Mouse (Mus musculus): ENCODE measurements around the gene Gpr132.

The Gpr132 gene

DNA sequence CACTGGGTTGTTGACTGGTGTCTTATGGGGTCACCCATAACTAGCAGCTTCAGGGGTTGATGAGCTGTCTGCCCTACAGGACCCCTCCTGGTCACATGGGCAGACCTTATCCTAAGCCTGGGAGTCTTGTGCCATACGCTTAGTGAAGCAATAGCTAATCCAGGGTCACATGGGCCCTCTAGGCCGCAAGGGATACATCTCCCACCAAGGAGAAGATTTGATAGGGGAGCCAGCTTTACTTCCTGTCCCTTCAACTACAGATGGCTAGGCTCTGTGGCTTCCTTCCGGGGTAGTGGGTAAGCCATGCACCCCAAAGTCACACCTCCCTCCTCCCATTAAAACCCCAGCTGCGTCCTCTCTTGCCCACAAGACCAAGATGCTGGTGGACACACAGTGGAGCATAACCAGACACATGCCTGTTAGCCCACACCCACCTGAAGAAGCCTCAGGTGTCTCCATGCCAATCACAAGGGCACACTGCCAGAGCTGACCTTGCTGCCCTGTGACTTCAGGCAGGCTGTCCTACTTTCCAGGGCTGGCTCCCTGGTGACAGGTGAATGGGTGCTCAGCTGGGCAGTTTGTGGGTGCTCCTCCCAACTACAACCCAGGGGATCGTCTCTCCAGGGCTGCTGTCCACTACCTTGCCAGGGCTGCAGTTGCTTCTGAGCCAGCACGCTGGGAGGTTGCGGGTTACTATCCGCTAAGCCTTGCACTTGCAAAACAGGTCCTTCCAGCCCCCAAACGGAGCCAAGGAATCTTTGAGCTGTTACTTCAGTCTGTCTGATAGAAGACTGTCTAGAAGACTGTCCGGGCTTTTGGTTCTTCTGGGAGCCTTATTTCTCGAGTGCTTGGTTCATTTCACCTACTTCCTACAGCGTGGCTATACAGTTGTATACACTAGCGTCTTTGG is at the start of gene Gpr132:
Gene Gpr132, minus strand, starts transcription at position 51 of the 910 bp plus-strand sequence.
- no peak for DNase-seq (ENCODE audit: low spot score in 2 of 2)

DNA sequence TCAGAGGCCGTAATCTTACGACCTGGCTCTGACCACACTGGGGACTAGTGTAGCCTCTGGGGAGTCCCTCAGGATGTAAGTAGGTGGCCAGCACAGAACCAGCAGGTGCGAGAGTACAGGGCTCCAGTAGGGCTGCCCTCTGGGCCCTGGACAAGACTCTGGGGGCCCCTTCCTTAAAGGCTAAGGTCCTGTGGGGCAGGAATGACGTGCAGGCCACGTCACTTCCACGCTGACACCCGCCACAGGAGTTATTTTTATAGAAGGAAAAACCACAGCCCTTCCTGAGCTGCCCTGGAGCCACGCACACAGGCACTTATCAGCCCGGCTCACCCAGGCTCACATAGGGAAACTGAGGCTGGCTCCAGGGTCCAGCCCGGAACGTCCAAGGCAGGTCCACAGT is 49.5 kb upstream of the Gpr132 start:
- no peak for DNase-seq (ENCODE audit: low spot score in 2 of 2)

DNA sequence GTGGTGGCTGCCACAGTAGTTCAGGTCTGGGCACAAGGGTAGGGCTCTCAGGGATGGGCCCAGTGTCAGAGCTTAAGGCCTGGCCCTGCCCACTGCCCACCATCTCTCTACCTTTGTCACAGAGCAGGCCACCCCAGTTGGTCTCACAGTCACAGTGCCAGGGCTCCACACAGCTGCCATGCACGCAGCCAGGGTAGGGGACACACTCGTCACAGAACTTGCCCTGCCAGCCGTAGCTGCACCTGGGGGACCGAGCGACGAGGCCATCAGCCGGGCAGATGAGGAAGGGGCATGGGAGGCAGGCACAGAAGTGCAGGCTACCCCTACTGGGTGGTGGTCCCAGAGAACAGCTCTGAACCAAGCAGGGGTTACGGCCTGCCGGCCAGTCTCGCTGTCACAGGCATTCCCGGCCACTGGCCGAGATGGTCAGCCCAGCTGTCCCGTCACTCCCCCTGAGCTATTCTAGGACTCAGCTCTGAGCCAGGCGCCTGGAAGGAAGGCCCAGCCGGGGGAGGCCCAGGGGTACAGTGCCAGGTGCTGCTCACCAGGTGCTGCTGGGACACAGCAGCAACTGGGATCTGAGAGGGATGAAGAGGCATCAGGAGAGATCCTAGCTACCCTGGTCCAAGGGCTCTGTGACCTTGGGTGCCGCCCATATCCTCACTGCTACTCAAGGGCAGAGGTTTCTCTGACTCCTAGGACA is 48.8 kb upstream of the Gpr132 start:
- DNase-seq (ENCODE audit: low spot score in 2 of 2): no peak

DNA sequence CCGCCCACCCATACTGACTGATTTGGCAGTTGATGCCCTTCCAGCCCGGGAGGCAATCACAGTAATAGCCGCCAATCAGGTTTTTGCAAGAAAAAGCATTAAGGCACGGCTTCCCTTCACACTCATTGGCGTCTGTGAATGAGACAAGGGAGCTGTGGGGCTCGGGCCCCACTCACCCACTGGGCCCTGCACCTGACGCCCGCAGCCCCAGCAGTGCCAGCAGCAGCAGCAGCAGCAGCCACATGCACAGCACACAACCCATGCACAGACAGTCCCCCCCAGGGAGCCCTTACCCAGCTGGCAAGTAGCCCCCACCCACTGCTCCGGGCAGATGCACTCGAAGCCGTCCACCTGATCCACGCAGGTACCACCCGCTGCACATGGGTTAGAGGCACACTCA is 47.6 kb upstream of the Gpr132 start:
- no peak for DNase-seq (ENCODE audit: low spot score in 2 of 2)

DNA sequence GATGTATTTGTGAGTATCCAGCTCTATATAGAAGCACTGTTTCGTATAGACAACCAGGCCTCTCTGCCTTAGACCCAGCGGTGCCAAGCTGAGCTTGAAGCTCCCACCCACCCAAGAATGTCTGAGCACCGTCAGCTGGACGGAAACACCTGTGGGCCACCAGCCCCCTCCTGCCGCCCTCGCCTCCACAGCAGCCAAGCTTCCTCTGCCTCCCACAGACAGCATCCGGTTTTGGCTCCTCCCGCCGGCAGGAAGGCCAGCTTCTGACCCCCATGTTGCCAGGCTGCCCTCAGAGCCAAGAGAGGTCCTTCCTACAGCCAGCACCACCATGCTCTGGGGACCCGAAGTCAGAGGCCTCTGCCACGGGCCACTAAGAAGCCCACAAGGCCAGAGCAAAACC is 46.5 kb upstream of the Gpr132 start:
- DNase-seq (ENCODE audit: low spot score in 2 of 2): no peak

DNA sequence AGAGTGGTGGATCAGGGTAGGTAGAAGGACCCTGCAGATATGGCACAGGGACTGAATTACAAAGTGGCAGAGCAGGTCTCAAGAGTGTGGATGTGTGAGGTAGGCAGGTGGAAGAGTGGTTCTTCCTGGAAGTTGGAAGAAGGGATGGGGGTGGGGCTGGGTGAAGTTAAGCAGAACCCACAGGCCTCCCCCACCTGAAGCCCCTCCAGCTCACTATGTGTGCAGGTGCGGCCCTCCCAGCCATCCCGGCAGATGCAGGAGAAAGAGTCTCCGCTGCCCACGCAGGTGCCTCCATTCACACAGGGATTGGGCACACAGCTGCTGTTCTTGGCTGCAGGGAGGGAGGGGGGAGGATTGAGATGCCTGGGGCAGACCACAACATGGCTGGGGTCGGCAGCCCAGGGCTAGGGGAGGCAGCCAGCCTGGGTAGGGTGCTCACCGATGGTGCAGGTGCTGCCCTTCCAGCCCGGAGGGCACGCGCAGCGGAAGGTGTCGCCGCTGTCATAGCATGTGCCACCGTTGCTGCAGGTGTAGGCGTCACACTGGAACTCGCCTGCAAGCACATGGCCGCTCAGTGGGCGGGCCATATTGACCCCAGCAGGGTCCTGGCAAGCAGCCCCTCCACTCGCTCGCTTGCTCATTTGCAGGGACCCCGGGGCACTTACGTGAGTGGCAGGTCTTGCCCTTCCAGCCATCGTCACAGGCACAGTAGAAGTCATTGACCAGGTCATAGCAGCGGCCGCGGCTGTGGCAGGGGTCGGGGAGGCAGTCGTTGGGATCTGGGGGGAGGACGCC is 45.1 kb upstream of the Gpr132 start:
- no peak for DNase-seq (ENCODE audit: low spot score in 2 of 2)

DNA sequence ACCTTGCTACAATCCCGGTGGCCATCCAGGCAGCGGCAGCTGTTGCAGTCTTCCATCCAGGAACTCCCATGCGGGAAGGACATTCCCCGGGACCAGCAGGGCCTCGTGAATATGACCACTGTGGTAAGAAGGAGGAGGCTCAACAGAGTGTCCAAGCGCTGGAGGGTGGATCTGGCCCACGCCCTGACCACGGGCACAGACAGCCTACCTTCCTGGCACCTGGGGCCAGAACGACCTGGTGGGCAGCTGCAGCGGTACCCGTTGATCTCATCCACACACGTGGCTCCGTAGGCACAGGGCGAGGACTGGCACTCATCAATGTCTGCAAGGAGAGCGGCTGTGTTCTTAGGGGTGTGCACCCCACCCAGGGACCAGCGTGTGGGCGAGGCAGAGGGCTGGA is 43.7 kb upstream of the Gpr132 start:
- DNase-seq (ENCODE audit: low spot score in 2 of 2): no peak

DNA sequence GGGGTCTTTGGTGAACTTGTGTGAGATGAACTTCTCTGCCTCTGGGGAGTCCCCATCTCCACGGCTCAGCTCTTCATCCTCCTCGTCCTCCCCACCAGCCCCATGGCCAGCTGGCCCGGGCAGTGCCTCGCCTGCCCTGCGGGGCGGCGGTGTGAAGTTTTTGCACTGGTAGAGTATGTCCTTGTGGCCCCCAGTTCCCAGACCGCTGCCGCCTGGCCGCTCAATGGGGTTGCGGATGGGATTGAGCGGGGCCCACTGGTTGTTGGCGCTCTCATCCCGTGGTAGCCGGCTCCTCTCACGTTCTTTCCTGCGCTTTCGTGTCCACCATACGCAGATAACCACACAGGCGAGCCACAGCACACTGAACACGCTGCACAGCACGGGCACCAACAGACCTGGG is 41.0 kb upstream of the Gpr132 start:
- no peak for DNase-seq (ENCODE audit: low spot score in 2 of 2)

DNA sequence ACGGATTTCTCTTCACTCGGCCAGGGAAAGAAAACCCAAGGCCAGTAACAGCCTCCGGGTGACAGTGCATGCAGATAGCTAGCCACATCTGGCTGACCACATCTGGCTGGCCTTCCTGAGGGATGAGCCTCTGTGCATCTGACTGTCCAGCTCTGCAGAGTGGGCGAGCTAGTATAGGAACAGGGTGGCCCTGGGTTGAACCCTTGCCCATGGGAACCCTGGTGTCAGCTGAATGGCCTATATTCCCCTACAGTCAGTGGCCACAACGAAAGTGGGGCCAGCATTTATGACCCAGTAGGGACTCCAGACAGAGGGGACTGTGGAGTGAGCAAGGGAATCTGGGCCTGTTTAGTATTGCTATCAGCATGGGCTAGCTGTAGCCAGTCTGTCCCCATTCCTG is 37.0 kb upstream of the Gpr132 start:
- DNase-seq (ENCODE audit: low spot score in 2 of 2): no peak

DNA sequence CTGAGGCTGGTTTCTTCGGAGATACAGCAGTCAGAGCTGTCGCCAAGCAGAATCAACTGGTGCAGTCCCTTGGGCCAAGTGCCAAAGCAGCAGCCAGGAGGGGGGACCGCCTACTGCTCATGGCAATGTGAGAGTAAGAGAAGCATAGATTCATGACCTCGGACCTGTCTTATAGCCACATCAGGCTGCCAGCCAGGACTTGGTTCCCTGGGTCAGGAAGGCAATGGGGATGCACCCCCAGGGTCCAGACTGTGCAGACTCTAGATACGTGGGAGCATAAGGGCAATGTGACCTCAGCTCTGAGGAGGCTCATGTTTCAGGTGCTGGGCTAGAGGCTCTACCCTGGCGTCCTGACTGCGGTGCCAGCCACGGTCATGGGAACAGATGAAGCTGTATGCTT is 35.9 kb upstream of the Gpr132 start:
- DNase-seq (ENCODE audit: low spot score in 2 of 2): no peak

DNA sequence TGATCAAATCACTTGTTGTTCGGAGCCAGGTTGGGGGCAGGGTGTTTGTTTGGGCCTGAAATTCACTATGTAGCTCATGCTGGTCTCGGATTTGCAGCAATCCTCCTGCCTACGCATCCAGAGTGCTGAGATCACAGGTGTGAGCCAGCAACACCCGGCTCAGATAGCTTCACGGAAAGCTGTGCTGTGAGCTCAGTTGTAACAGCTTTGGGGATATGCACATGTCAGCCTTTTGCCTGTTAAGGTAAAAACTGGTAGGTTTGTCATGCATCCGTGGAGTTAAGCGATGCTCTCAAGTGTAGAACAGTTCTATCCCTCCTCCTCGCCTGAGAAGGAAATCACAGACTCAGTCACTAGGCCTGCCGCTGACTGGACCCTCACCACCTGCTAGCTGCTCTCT is 32.6 kb upstream of the Gpr132 start:
- DNase-seq (ENCODE audit: low spot score in 2 of 2): no peak

DNA sequence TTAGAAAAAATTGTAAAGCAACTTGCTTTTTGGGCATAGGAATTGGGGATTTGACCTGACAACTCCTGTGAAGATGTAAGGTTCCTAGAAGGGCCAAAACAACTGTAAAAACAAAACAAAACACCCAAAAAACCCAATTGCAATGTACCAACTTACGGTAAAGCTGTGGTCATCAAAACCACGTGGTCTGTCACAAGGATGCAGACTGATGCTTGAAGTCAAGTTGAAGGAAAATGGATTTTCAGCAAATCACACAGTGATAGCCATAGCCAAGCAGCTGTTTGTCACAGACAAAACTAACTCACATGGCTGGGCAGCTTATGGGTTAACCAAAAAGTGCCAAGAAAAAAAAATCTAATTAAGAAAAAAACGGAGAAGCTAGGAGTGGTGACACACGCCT is 30.9 kb upstream of the Gpr132 start:
- DNase-seq (ENCODE audit: low spot score in 2 of 2): no peak

DNA sequence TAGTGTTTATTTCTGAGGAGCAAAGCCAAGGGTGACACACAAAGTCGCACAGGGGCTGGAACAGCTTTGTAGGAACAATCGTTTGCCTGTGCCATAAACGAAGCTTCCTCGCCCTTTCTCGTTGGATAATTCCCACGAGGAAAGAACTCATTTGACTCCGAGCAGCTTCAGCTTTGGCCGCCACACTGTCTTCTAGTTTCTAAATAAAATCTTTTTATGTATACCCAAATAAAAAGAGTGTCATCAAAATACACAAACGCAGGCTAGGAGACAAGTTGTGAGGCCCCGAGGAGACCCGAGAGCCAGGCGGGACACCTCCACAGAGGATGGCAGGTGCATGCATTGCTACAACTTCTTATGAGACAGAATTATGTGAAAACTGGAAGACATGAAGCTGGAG is 30.3 kb upstream of the Gpr132 start:
- no peak for DNase-seq (ENCODE audit: low spot score in 2 of 2)

DNA sequence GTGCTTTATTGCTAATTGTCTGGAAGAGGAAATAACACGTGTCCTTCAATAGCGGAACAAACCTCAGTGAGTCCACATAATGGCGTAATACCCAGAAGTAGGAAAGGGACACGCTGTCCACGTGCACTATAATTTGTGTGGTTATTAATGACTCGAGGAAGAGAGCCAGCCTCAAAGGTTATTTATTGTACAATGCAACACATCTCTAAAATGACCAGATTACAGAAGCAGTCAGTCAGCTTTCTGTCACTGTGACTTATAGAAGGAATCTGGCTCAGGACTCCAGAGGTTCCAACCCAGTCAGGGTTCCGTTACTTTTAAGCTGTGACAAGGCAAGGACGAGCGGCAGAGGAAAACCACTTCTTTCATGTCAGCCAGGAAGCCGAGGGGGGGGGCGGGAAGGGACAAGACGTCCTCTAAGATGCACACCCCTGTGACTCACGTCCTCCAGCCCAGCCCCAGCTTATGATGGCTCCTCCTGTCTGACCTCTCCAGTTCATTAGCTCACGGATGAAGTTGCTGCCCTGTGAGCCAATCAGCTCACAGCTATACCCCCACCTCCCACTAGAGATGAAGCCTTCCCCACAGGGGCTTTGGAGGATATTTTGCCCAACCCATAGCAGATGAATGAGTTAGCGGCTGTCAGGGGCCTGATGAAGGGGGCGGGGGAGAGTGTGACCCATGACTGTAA is 29.6 kb upstream of the Gpr132 start:
- DNase-seq (ENCODE audit: low spot score in 2 of 2): no peak

DNA sequence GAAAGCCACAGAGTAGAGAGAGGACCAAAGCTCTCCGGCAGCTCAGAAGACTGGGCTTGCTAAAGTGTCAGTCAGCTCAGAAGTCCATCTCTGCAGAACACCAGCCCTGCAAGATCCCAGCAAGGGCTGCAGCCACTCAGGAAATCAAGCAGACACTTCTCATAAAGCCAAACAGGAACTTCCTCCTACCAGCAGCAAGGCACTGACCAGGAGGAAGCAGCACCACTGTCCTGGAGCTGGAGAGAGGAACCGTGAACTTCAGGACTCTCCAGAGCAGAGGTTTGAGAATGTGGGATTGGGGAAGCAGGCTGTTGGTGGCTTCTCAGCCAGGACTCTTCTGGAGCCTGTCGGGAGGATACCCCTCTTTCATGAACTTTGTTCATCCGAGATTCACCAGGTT is 26.9 kb upstream of the Gpr132 start:
- DNase-seq (ENCODE audit: low spot score in 2 of 2): no peak

DNA sequence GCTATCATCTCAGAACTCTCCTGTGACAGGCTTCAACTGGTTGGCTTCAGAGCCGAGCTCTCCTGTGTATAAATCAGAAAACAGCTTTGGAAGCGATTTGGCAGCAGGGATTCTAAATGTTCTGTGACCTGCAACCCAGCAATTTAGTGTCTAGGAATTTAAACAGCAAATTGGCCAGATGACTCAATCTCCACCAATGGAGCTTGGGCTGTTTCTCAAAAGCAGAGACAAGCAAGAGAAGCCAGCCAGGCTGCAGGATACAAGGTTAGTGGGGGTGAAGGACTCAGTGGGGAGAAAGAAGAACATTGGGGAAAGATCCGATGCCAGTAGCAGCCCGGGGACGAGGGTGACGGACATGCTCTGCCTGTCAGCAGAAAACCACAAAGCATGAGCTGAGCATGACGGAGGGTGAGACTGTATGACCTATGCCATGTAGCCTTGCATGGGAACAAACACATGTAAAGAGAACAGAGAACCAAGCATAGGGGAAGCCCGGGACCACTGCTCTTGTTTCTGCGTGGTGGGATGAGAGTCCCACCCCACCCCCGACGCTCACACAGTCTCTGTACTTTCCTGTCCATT is 26.4 kb upstream of the Gpr132 start:
- no peak for DNase-seq (ENCODE audit: low spot score in 2 of 2)

DNA sequence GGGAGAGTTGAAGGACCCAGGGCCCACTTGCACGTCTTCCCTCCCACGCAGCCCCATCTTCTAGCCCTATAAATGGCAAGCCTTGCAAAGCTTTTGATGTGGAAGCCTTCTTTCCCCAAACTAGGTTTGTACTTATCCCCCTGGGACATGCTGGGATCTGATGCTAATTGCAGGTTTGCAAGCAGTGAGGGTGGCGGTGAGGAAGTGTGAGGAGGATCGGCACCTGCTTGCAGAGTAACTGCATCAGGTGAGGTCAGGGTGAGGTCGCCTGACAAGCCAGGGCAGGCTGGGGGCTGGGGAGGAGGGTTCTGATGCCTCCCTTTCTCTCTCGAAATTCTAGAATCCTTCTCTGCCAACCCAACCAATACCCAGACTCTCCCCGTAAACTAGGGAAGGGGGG is 17.4 kb upstream of the Gpr132 start:
- DNase-seq (ENCODE audit: low spot score in 2 of 2): no peak

DNA sequence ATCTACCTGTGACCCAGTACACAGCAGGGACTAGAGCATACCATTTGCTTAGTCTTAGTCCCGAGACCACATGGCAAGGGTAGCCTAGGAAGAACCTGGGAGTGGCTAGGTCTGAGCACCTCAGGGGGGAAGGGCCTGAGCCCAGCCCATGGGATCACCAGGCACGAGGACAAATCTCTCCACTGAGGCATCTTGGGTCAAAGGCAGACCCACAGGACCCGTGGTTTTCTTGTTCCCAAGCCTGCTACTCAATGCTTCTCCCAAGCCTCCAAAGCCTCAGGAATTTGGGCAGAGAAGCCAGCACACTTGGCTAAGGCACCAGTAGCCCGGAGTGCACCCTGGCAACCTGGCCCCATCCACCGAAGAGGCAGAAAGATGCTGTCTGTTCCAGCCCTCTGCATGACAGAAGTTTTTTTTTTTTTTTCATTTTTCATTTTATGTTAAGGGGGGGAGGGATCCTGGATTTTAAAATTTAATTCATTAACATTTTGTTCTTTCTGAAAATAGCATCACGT is 13.3 kb upstream of the Gpr132 start:
- DNase-seq (ENCODE audit: low spot score in 2 of 2): no peak

DNA sequence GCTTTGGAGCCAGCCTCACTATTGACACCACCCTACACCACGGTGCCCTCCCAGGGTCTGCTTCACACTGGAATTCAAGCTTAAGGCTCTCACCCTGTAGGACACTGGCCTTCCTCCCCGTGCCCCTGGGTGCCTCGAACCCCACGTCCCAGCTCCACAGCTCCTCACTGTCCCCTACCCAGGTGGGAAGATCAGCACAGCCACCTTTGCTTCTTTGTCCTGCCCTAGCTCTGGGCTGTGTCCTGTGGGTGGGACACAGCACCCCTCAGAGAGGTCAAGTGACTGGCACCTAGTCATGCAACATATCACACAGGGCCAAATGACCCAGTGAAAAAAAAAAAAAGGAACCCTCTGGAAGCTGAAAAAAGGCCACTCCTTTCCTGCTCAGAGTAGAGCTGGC is 12.6 kb upstream of the Gpr132 start:
- no peak for DNase-seq (ENCODE audit: low spot score in 2 of 2)

DNA sequence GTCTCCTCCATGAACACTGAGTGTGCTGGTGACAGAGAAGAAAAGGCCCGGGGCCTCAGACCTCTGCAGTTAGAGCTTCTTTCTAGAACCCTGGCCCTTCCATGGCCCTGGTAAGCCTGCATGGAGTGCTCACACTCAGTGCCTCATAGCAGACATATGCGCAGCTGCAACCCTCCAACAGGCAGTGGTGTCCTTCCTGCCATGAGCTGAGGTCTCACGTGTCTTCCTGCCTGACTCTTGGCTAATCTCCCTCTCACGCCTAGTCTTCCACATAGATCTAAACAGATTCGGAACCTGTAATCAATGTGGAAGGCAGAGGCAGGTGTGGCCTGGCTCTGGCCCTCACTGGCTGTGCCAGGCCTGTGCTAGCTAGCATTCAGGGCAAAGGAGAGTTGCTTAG is 11.7 kb upstream of the Gpr132 start:
- DNase-seq (ENCODE audit: low spot score in 2 of 2): no peak

DNA sequence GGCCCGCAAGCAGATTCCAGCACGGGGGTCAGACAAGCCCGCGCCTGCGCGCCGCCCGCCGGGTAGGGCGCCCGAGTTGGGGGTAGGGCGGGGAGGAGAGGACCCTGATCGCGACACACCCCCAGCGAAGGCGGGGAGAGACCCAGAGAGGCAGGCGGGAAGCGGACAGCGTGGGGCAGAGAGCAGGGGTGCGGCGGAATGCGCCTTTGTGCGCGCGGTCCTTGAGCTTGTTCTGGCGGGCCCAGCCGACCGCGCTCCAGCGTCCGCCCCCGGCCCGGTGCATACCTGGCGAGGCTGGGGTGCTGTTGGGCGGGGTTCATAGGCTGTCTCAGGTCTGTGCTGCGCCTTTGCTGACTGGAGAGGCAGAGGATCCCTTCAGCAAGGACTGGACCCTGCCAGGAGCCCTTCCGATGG is 9.6 kb upstream of the Gpr132 start:
- peak in 1 of 2 experiments; percentile 64 for DNase-seq (ENCODE audit: low spot score in 2 of 2)

All from spleen, postnatal 4 days (tissue).